Mouse (Mus musculus) limb, embryonic 14.5 days (tissue): ENCODE results near the gene Nek3. TPM values are rescaled to one million over a fixed set of nuclear protein-coding genes. Genes with fewer than 3 reads are reported as not detected.

Experiments used
- ATAC-seq: fragments of 200-750 bp; cut with Nextera tagmentation; 2 replicates; pipeline ENCODE4 v1.8.0; 2017; ENCODE audit warnings: low read depth, moderate number of reproducible peaks, moderate TSS enrichment; ENCODE audit not compliant: low FRiP score
- DNase-seq: peaks from one replicate; pipeline ENCODE4 v3.0.0-alpha.2; 2015; ENCODE audit warnings: low spot score
- H3K27ac ChIP-seq: fragments of 300-500 bp; sonication (generic); replicated peaks from 2 replicates; pipeline ENCODE4 v1.5.1; 2014; ENCODE audit warnings: low read depth, mild to moderate bottlenecking, low read length, moderate library complexity, mixed read lengths
- H3K27me3 ChIP-seq: fragments of 300-500 bp; sonication (generic); 2 replicates; pipeline ENCODE4 v1.6.1; 2014; ENCODE audit warnings: low read length, mixed read lengths; ENCODE audit not compliant: control insufficient read depth, insufficient read depth
- H3K36me3 ChIP-seq: fragments of 300-500 bp; sonication (generic); 2 replicates; pipeline ENCODE4 v1.6.1; 2014; ENCODE audit warnings: mild to moderate bottlenecking, low read length, moderate library complexity, mixed read lengths; ENCODE audit not compliant: control insufficient read depth, insufficient read depth
- H3K4me1 ChIP-seq: fragments of 300-500 bp; sonication (generic); 2 replicates; pipeline ENCODE4 v1.6.1; 2014; ENCODE audit warnings: antibody characterized with exemption, low read length, mixed read lengths; ENCODE audit not compliant: control insufficient read depth, insufficient read depth
- H3K4me2 ChIP-seq: fragments of 300-500 bp; sonication (generic); replicated peaks from 2 replicates; pipeline ENCODE4 v1.6.1; 2014; ENCODE audit warnings: low read depth, mild to moderate bottlenecking, low read length, moderate library complexity; ENCODE audit not compliant: severe bottlenecking
- H3K4me3 ChIP-seq: fragments of 300-500 bp; sonication (generic); replicated peaks from 2 replicates; pipeline ENCODE4 v1.5.1; 2014; ENCODE audit warnings: low read length
- H3K9ac ChIP-seq: fragments of 300-500 bp; sonication (generic); 2 replicates; pipeline ENCODE4 v1.6.1; 2014; ENCODE audit warnings: mild to moderate bottlenecking, low read depth, low read length, moderate library complexity; ENCODE audit not compliant: severe bottlenecking
- H3K9me3 ChIP-seq: fragments of 300-500 bp; sonication (generic); 2 replicates; pipeline ENCODE4 v1.6.1; 2016; ENCODE audit warnings: low read length; ENCODE audit not compliant: control insufficient read depth
- POLR2A ChIP-seq: fragments of 200-500 bp; IDR thresholded peaks from 2 replicates; pipeline ENCODE4 v1.8.0; 2012; ENCODE audit warnings: inconsistent platforms, mild to moderate bottlenecking, moderate library complexity, borderline replicate concordance; ENCODE audit not compliant: insufficient read depth, insufficient read length; ENCODE audit errors: extremely low read depth
- WGBS: fragments of 180-500 bp; shearing (Covaris S2); extraction: QIAGEN DNeasy Blood & Tissue Kit; methylation state at CpG from one replicate; pipeline ENCODE4 v1.1.7; 2014; 5-methylcytosine and 5-hydroxymethylcytosine counted together
- polyA plus RNA-seq, 2 experiments: library from polyadenylated mRNA; depleted of rRNA in 1 of 2; stranded (reverse) in 1 of 2; unstranded in 1 of 2; fragments of >200 nt; fragmentation: Nextera tagmentation in 1 of 2; extraction: Ambion mirVana in 1 of 2; gene quantifications; 2 replicates each; pipeline versions ENCODE4 v1.2.1 to v1.2.3; 2012 to 2014

Nek3 gene
- polyA plus RNA-seq, 2 experiments, result 4.9 to 6.1 TPM

GRCm38 (mm10) chr8:22184884-22185283 lies 18.6 kb upstream of the Nek3 start:
- Histone ChIP-seq H3K9me3 (no peaks in the 10 kb centered on the region), H3K4me2 (peak overlapping the region; percentile 72), H3K4me3 (peak overlapping the region; percentile 80), H3K27ac (no peak overlapping the region), H3K36me3 (no peaks in the 10 kb centered on the region), H3K27me3 (no peaks in the 10 kb centered on the region), H3K4me1 (peaks cover 10% of the 10 kb centered on the region; the same call in 1 of the 2 replicates), H3K9ac (peak overlapping the region; percentile 67)
- TF ChIP-seq POLR2A, result no peak
- 2% methylated on average over 3 of the region's 3 CpGs for WGBS
- ATAC-seq, result no peak
- no peak for DNase-seq

DNA sequence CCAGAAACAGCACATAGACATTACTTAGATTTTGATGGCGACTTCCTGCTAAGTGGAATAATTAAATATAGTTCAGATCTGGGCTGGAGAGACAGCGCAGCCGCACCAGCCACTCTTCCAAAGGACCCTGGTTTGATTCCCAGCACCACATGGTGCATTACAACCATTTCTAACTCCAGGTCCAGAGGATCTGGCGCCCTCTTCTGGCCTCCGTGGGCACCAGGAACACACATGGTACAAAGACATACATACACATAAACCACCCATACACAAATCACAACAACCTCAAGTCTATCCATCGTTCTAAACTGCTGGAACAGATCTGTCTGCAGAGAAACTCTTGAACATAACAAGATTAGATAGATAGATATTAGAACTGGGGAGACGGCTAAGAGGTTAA lies 9.7 kb upstream of the Nek3 start:
- Histone ChIP-seq H3K9me3 (no peaks in the 10 kb centered on the region; the same call in 1 of the 2 replicates), H3K36me3 (peaks cover 48% of the 10 kb centered on the region), H3K4me2 (no peak overlapping the region), H3K27me3 (no peaks in the 10 kb centered on the region), H3K9ac (no peak overlapping the region), H3K4me3 (no peak overlapping the region), H3K4me1 (no peaks in the 10 kb centered on the region), H3K27ac (no peak overlapping the region)
- 99% methylated on average over 7 of the region's 7 CpGs for WGBS
- DNase-seq (no peak), ATAC-seq (no peak)
- TF ChIP-seq POLR2A, result no peak

GRCm38 (mm10) chr8:22169167-22169566 lies 2.9 kb upstream of the Nek3 start:
- DNase-seq (no peak), ATAC-seq (no peak)
- Histone ChIP-seq H3K27ac (no peak overlapping the region), H3K36me3 (peaks cover 41% of the 10 kb centered on the region), H3K4me3 (no peak overlapping the region), H3K9ac (no peak overlapping the region), H3K9me3 (no peaks in the 10 kb centered on the region), H3K4me2 (no peak overlapping the region), H3K27me3 (no peaks in the 10 kb centered on the region), H3K4me1 (no peaks in the 10 kb centered on the region)
- no peak for TF ChIP-seq POLR2A
- 89% methylated on average over 5 of the region's 5 CpGs for WGBS

DNA sequence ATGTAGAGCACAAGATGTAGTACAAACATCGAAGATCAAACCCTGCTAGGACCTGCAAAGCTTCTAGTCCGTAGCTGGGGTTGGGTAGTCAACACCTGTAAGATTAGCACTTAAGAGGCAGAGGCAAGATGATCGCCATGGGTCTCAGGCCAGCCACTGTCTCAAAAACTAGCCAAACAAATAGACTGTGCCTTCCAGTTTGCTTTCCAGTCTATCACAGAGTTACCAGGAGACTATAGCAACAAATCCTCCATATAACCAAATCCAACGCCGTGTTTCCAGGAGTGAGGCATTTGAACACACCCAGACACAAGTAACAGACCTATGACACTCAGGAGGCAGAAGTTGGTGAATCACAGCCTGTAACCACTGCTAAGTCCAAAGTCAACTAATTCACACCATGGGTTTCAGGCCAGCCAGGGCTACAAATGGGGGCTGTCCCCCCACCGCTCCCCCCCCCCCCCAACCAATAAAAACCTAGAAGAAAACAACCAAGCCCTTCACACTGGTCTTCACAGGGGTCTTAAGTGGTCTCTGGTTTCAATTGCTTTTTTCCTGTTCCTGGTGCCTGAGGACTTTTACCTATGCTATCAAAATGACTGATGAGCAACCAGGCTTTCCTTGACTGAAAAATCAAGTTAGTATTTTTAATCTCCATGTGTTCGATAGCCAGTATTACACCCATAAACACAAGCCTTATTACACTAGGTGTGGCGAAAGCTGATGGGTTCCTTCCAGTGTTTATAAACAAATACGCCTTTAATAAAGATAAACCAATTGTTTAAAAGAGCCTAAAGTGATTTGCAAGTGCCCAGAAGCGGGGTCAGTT lies 770 bp downstream of the Nek3 start:
- DNase-seq, result peak; percentile 6
- Histone ChIP-seq H3K4me3 (peak overlapping the region; percentile 51), H3K27me3 (no peaks in the 10 kb centered on the region), H3K4me1 (no peaks in the 10 kb centered on the region), H3K9me3 (no peaks in the 10 kb centered on the region), H3K36me3 (peaks cover 19% of the 10 kb centered on the region), H3K4me2 (peak overlapping the region; percentile 63), H3K27ac (peak overlapping the region; percentile 68), H3K9ac (peak overlapping the region; percentile 61)
- 34% methylated on average over 10 of the region's 10 CpGs for WGBS
- TF ChIP-seq POLR2A, result no peak
- peak; percentile 24 for ATAC-seq

- ATAC-seq, result no peak
- no peak overlapping the region for H3K9ac ChIP-seq
- 88% methylated on average over 10 of the region's 10 CpGs for WGBS
- peaks cover 15% of the 10 kb centered on the region for H3K36me3 ChIP-seq
- H3K4me1 ChIP-seq, result no peaks in the 10 kb centered on the region
- TF ChIP-seq POLR2A, result no peak
- H3K27me3 ChIP-seq, result no peaks in the 10 kb centered on the region
- no peak for DNase-seq
- H3K4me3 ChIP-seq, result no peak overlapping the region
- H3K9me3 ChIP-seq, result no peaks in the 10 kb centered on the region
- no peak overlapping the region for H3K4me2 ChIP-seq
- no peak overlapping the region for H3K27ac ChIP-seq
Measured at GRCm38 (mm10) chr8:22164431-22164830, 1.8 kb downstream of the Nek3 start.
